Mouse (Mus musculus): ENCODE data around the gene Scn10a. TPM values are rescaled to one million over a fixed set of nuclear protein-coding genes. Genes with fewer than 3 reads are reported as not detected.

Scn10a gene
- total and polyA plus RNA-seq, 2 experiments from 2014 or later = 0.65 to 2.1 TPM

DNA sequence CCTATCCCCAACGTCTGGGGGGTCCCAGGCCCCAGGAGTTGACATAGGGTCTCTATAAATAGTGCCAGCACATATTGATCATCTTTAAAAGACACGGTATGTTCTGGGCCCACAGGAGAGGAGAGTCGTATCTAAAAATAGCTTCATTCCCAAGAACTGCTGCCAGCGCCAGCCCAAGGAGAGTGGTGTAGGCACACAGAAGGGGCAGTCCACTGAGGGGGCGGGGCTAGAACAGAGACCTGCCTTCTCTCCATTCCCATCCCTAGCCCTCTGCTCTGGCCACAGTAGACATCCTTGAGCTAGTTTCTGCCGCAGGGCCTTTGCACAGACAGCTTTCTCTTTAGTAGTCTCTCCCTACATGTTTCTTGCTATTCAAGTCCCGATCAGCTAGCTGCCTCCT, 144.8 kb downstream of the Scn10a start:
- DNase-seq (ENCODE audit: low spot score) = peak; percentile 82
- H3K4me1 ChIP-seq (ENCODE audit: control insufficient read depth, insufficient read depth) = peaks cover 38% of the 10 kb centered on the region

GRCm38 (mm10) chr9:119573009-119573408, 146.1 kb downstream of the Scn10a start:
- 43% methylated on average over 14 of the region's 14 CpGs for WGBS
- H3K4me3 ChIP-seq (ENCODE audit: low read depth, low read length) = no peak overlapping the region
- peaks cover 38% of the 10 kb centered on the region for H3K4me1 ChIP-seq (ENCODE audit: control insufficient read depth, insufficient read depth)
- no peak overlapping the region for H3K9ac ChIP-seq (replicated peaks; ENCODE audit: low read depth, low read length)
- no peaks in the 10 kb centered on the region for H3K9me3 ChIP-seq (replicated peaks; ENCODE audit: control insufficient read depth, low read length)
- peak overlapping the region; percentile 41 for H3K4me2 ChIP-seq (ENCODE audit: low read depth, low read length)
- peak overlapping the region; percentile 68 for H3K27ac ChIP-seq (ENCODE audit: low read depth)
- ATAC-seq (ENCODE audit: insufficient read depth, low read depth) (no peak), DNase-seq (ENCODE audit: low spot score) (no peak)
- H3K36me3 ChIP-seq (replicated peaks; ENCODE audit: control insufficient read depth, insufficient read depth, low read length) = no peaks in the 10 kb centered on the region
- peaks cover 35% of the 10 kb centered on the region; the same call in 1 of the 2 replicates for H3K27me3 ChIP-seq (ENCODE audit: control insufficient read depth, insufficient read depth, low read length)
- TF ChIP-seq CTCF (IDR thresholded peaks at IDR 0.05; ENCODE audit: low read depth) (no peak), EP300 (IDR thresholded peaks at IDR 0.05; ENCODE audit: low read depth) (no peak)

More for the DNA sequence above, 144.8 kb downstream of the Scn10a start:
- H3K27me3 ChIP-seq (ENCODE audit: control insufficient read depth, insufficient read depth, low read length) = peaks cover 44% of the 10 kb centered on the region
- no peak overlapping the region for H3K4me3 ChIP-seq (ENCODE audit: low read depth, low read length)
- peak overlapping the region; percentile 41 for H3K4me2 ChIP-seq (ENCODE audit: low read depth, low read length)
- peak overlapping the region; percentile 68 for H3K27ac ChIP-seq (ENCODE audit: low read depth)
- no peaks in the 10 kb centered on the region for H3K9me3 ChIP-seq (replicated peaks; ENCODE audit: control insufficient read depth, low read length)
- H3K9ac ChIP-seq (replicated peaks; ENCODE audit: low read depth, low read length) = no peak overlapping the region; the same call in 1 of the 2 replicates
- ATAC-seq (ENCODE audit: insufficient read depth, low read depth) = peak; percentile 78
- no peaks in the 10 kb centered on the region for H3K36me3 ChIP-seq (replicated peaks; ENCODE audit: control insufficient read depth, insufficient read depth, low read length)
- TF ChIP-seq EP300 (IDR thresholded peaks at IDR 0.05; ENCODE audit: low read depth) (no peak), CTCF (IDR thresholded peaks at IDR 0.05; ENCODE audit: low read depth) (no peak)
- WGBS = 37% methylated on average over 7 of the region's 7 CpGs

DNA sequence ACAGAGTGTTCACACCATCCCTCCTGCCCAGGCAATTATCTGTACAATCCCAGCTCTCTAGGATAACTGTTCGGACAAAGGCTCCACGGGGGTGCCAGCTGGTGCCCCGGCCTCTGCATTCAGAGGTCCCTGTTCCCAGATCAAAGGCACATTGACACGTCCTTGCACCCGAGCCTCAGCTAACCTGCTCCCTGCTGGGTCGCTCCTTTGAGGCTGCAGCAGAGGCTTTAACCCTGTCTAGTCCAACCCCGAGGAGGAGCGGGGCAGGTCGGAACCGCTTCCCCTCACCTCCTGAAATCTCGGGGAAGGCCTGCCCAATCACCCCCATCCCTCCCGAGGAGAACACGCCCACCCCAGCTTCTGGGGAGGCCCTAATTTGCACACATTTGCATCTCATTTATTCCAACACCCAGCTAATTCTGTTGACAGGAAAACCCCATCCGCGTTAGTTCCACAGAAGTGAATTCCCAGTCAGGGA, 147.7 kb downstream of the Scn10a start:
- Histone ChIP-seq H3K4me3 (ENCODE audit: low read depth, low read length) (no peak overlapping the region), H3K9me3 (replicated peaks; ENCODE audit: control insufficient read depth, low read length) (no peaks in the 10 kb centered on the region), H3K9ac (replicated peaks; ENCODE audit: low read depth, low read length) (peak overlapping the region; percentile 32; the same call in 1 of the 2 replicates), H3K27ac (ENCODE audit: low read depth) (no peak overlapping the region), H3K4me2 (ENCODE audit: low read depth, low read length) (no peak overlapping the region), H3K36me3 (replicated peaks; ENCODE audit: control insufficient read depth, insufficient read depth, low read length) (no peaks in the 10 kb centered on the region), H3K27me3 (ENCODE audit: control insufficient read depth, insufficient read depth, low read length) (peaks cover 24% of the 10 kb centered on the region; the same call in 1 of the 2 replicates), H3K4me1 (ENCODE audit: control insufficient read depth, insufficient read depth) (peaks cover 27% of the 10 kb centered on the region)
- no peak for DNase-seq (ENCODE audit: low spot score)
- TF ChIP-seq CTCF (IDR thresholded peaks at IDR 0.05; ENCODE audit: low read depth) = no peak
- no peak for TF ChIP-seq EP300 (IDR thresholded peaks at IDR 0.05; ENCODE audit: low read depth)
- 14% methylated on average over 15 of the region's 15 CpGs for WGBS
- no peak for ATAC-seq (ENCODE audit: insufficient read depth, low read depth)

- Histone ChIP-seq H3K4me3 (ENCODE audit: low read depth, low read length) (no peak overlapping the region), H3K36me3 (replicated peaks; ENCODE audit: control insufficient read depth, insufficient read depth, low read length) (no peaks in the 10 kb centered on the region), H3K27me3 (ENCODE audit: control insufficient read depth, insufficient read depth, low read length) (peaks cover 19% of the 10 kb centered on the region; the same call in 1 of the 2 replicates), H3K9ac (replicated peaks; ENCODE audit: low read depth, low read length) (no peak overlapping the region), H3K9me3 (replicated peaks; ENCODE audit: control insufficient read depth, low read length) (no peaks in the 10 kb centered on the region), H3K4me1 (ENCODE audit: control insufficient read depth, insufficient read depth) (peaks cover 27% of the 10 kb centered on the region), H3K27ac (ENCODE audit: low read depth) (no peak overlapping the region), H3K4me2 (ENCODE audit: low read depth, low read length) (no peak overlapping the region)
- DNase-seq (ENCODE audit: low spot score) (no peak), ATAC-seq (ENCODE audit: insufficient read depth, low read depth) (no peak)
- 46% methylated on average over 9 of the region's 9 CpGs for WGBS
- no peak for TF ChIP-seq CTCF (IDR thresholded peaks at IDR 0.05; ENCODE audit: low read depth)
- TF ChIP-seq EP300 (IDR thresholded peaks at IDR 0.05; ENCODE audit: low read depth) = no peak
Observed at GRCm38 (mm10) chr9:119570652-119571051, 148.5 kb downstream of the Scn10a start.

- no peaks in the 10 kb centered on the region for H3K36me3 ChIP-seq (replicated peaks; ENCODE audit: control insufficient read depth, insufficient read depth, low read length)
- DNase-seq (ENCODE audit: low spot score) (no peak), ATAC-seq (ENCODE audit: insufficient read depth, low read depth) (no peak)
- no peak overlapping the region for H3K27ac ChIP-seq (ENCODE audit: low read depth)
- no peak overlapping the region for H3K9ac ChIP-seq (replicated peaks; ENCODE audit: low read depth, low read length)
- H3K4me3 ChIP-seq (ENCODE audit: low read depth, low read length) = no peak overlapping the region
- no peak for TF ChIP-seq CTCF (IDR thresholded peaks at IDR 0.05; ENCODE audit: low read depth)
- no peak for TF ChIP-seq EP300 (IDR thresholded peaks at IDR 0.05; ENCODE audit: low read depth)
- no peaks in the 10 kb centered on the region for H3K9me3 ChIP-seq (replicated peaks; ENCODE audit: control insufficient read depth, low read length)
- 76% methylated on average over 8 of the region's 8 CpGs for WGBS
- peaks cover 19% of the 10 kb centered on the region; the same call in 1 of the 2 replicates for H3K27me3 ChIP-seq (ENCODE audit: control insufficient read depth, insufficient read depth, low read length)
- no peak overlapping the region for H3K4me2 ChIP-seq (ENCODE audit: low read depth, low read length)
- H3K4me1 ChIP-seq (ENCODE audit: control insufficient read depth, insufficient read depth) = peaks cover 31% of the 10 kb centered on the region
Observed at GRCm38 (mm10) chr9:119568732-119569131, 150.4 kb downstream of the Scn10a start.

DNA sequence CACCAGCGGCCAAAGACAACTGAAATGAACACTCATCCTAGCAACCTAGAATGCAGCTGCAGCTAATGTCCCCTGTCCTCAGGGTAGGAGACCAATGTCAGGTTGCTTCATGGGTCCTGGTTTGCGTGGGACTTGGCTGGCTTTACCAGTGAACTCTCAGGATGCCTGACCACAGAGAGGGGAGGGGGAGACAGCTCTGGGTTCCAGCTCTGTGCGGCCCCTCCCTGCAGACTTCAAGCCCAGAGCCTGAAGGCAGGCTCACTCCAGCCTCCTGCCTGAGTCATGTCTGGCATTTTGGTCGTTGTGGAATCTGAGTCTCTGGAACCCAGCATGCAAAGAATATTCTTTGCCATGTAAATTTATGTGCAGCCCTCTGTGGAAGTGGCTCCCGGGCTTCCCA, 151.3 kb downstream of the Scn10a start:
- Histone ChIP-seq H3K27ac (ENCODE audit: low read depth) (no peak overlapping the region), H3K4me2 (ENCODE audit: low read depth, low read length) (no peak overlapping the region), H3K9me3 (replicated peaks; ENCODE audit: control insufficient read depth, low read length) (no peaks in the 10 kb centered on the region), H3K4me3 (ENCODE audit: low read depth, low read length) (no peak overlapping the region), H3K36me3 (replicated peaks; ENCODE audit: control insufficient read depth, insufficient read depth, low read length) (no peaks in the 10 kb centered on the region), H3K4me1 (ENCODE audit: control insufficient read depth, insufficient read depth) (peaks cover 23% of the 10 kb centered on the region), H3K27me3 (ENCODE audit: control insufficient read depth, insufficient read depth, low read length) (peaks cover 16% of the 10 kb centered on the region; the same call in 1 of the 2 replicates), H3K9ac (replicated peaks; ENCODE audit: low read depth, low read length) (no peak overlapping the region)
- ATAC-seq (ENCODE audit: insufficient read depth, low read depth) = no peak
- no peak for TF ChIP-seq EP300 (IDR thresholded peaks at IDR 0.05; ENCODE audit: low read depth)
- no peak for TF ChIP-seq CTCF (IDR thresholded peaks at IDR 0.05; ENCODE audit: low read depth)
- 71% methylated on average over 5 of the region's 5 CpGs for WGBS
- DNase-seq (ENCODE audit: low spot score) = no peak

Measured in heart, postnatal 0 days (tissue).